Mouse (Mus musculus): ENCODE measurements around the gene Plscr3. TPM values are rescaled to one million over a fixed set of nuclear protein-coding genes. Genes with fewer than 3 reads are reported as not detected.

Plscr3 gene
- total RNA-seq, 2 experiments from 2014 or later, result 15.6 to 19.2 TPM

DNA sequence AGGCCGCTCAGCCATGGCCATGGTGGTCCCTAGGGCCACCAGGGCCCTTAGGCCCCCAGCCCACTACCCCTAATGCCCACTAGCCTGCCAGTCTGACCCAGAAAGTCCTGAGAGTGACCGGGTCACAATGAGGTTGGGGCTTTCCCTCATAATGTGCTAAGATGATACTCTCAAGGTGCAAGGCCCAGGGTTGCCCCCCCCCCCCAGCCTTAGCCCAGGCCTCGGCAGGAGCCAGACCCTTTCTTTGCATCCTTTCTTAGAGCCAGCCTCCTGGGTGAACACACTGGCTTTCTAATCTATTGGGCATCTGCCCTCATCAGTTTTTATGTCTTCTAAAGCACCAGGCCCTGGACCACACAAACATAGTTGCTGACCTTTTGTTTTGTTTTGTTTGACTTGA, 24.1 kb upstream of the Plscr3 start, which contains the start of gene Spem1:
TSS of gene Spem1 (minus strand) at position 101 of the 400 bp plus-strand sequence.
- DNase-seq (ENCODE audit: low spot score in 2 of 2), result no peak
- intact Hi-C loops (cut with DNase I), result no loop called here

DNA sequence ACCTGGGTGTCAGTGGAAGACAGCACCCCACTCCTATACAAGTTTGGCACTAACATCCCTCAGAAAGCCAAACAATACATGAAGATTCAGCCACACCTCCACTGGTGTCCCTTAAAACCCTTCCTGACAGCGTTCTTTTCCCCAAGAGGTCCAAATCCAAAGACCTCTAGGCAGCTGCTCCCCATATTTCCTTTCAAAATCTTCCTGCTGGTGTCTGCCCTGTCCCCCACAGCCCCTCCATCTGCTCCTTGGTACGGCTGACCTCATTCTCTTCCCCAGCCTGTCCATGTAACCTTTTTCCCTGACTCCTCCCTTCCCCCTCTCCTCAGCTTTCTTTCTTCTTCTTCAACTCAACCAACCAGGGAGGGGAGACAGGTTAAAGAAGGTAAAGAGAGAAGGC, 22.7 kb upstream of the Plscr3 start:
- DNase-seq (ENCODE audit: low spot score in 2 of 2), result no peak
- intact Hi-C loops (cut with DNase I), result no loop called here

DNA sequence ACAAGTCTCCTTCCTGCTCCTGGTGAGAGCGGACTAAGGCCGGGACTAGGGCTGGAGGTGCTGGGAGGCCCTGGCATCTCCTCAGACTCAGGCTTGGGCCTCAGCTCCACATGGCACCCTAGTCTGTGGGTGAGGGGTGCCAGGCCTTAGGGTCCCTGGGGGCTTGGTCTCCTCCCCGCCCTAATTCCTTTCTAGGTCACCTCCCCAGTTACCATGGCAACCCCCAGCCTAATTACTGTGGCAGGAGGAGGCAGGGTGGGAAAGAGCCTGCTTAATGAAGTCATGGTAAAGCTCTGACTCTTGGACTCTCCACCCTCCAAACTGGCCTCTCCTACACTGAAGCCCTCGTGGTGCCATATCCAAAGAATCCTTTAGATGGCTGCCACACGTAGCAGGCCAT, 17.3 kb upstream of the Plscr3 start:
- intact Hi-C loops (cut with DNase I), result no loop called here

DNA sequence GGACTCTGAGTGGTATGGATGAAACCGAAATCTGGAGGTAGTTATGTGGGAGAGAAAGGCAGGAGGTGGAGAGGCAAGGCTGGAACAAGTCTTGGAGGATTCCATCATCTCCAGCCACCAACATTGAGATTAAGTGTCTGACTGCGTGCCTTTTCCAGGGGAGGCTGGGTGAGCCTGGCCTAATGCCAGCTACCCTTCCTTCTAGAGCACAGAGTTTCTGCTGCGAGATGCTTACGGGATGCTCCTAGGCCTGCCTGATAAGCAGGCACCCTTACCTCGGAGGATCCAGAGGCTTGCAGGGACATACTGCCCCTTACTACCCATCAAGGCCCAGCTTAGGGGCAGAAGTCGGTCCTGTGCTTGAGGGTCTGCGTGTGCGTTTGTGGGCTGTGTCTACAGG, 12.6 kb upstream of the Plscr3 start:
- no peak for DNase-seq (ENCODE audit: low spot score in 2 of 2)
- intact Hi-C loops (cut with DNase I), result loop anchor here (2.0 kb wide), 1 partner anchor 151 kb away; the partner anchor contains the start of gene Senp3

More for the DNA sequence above, 17.3 kb upstream of the Plscr3 start:
- DNase-seq (ENCODE audit: low spot score in 2 of 2), result no peak

DNA sequence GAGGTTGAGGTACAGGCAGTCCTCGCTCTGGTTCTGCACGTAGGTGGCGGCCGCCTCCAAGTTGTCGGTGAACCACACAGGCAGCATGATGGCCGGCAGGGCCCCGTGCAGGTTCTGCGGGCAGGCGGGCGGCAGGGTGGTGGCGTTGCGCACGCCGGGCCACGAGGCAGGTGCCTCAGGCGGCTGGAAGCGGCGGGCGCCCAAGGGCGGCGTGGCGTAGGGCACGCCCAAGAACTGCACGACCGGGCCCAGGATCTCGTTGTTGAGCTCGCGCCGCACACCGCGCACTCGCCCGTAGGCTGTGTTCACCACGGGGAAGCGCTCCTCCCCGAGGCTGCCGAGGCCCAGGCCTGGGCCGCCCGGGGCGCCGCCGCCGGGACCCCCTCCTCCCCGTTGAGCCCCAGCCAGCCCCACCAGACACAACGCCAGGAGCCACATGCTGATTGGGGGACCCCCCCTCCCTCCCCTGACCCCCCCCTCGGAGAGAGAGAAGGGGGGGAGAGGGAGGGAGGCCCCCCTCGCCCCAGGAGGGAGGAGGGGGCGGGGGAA, 12.1 kb upstream of the Plscr3 start:
- peak in 1 of 2 experiments; percentile 39 for DNase-seq (ENCODE audit: low spot score in 2 of 2)
- intact Hi-C loops (cut with DNase I), result no loop called here

DNA sequence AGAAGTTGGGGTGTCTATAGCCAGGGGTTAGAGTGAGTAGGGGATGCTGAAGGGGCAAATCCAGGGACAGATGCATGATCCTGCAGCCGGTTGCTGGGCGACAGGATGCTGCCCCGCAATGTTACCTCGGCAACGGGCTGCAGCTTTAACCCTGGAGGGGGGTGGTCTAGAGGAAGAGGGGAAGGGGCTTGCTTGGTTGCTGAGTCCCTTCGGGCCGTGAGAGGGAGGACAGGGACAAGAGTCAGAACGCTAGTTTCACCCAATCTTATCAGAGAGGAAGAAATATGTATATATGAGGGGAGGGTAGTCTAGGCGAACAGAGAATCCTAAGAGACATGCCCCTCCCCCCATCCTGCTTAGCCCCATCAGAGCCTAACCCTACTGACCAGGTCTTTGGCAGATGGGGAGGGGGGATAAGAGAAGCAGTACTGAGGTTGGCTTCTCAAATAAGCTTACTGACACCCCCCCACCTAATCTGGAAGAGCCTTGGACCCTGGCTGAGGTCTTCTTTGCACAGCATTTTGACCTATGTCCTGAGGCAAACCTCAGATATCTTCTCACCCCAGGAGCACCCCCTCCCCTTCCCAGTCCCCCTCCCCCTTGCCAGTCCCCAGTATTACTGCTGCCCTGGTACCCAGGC, 10.7 kb upstream of the Plscr3 start:
- intact Hi-C loops (cut with DNase I), result no loop called here
- DNase-seq (ENCODE audit: low spot score in 2 of 2), result no peak

DNA sequence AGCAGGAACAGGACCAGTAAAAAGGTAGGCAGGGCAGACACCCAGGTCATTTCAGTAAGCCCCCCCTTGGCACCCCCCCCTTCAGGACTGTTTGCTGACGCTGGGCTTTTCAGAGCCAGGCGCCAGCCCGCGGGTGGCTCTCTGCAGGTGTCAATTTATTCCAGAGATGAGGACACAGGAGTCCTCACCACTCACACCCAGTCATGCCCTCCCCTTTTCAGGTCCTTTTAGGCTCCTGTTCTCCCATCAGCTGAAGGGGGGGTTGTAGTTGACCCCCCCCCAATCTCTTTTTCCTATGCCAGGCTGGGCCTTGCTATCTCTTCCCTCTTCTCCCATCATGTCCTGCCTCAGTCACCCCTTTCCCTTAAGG, 10.2 kb upstream of the Plscr3 start:
- DNase-seq (ENCODE audit: low spot score in 2 of 2), result no peak
- intact Hi-C loops (cut with DNase I), result loop anchor here (2.0 kb wide), 3 partner anchors 33 to 77 kb away; partner anchors contain the start of gene Polr2a

DNA sequence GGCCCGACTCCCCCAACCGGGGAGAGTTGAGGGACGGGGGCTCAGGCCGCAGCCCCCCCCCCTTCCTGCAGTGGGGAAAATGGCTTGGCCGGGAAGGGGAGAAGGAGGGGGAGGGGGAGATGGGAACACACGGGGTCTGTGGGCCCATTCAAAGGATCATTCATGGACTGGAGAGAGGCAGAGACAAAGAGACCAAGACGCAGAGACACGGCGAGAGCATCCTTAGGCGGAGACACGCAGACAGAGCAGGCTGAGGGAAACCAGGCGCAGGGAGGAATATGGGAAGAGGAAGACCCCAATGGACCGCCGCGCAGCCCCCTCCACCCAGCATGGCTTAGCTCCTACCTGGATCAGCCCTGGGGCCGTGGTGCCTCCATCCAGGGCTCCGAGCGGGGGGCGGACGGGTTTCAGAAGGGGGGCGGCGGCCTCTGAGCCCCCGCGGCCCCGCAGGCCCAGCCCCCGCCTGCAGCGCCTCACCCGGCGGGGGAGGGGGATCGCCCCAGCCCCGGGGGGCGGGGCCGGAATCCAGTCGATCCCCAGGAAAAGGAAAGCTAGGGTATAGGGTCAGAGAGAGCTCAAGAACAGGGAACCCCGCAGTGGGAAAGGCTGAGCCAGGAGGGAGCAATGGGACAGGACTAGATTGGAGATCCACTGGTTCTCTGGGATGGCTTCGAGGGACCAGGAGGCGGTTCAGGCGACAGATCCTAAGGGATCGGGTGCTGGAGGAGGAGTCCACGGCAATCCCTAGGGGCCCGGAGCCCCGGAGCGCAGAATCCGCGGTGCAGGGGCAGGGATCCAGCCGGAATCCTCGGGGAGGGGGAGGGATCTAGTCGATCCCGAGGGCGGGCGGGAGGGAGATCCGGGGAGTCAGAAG, 9.2 kb upstream of the Plscr3 start:
- intact Hi-C loops (cut with DNase I), result loop anchor here (2.0 kb wide), 3 partner anchors 34 to 78 kb away; partner anchors contain the start of gene Polr2a

DNA sequence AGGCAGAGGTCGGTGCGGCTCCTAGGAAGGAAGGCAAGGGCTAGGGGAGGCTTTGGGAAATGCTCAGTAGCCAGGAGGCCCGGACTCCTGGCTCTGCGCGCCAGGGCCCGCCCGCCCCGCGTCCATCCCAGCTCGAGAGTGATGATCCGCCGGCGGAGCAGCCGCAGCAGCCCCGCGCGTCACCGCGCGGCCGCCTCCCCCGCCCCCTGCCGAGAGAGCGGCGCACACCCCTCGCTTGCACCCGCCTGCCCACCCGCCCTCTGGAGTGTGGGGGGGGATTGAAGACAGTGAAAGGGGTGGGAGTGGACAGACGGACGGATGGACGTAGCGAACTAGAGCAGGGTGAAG, 8.6 kb upstream of the Plscr3 start, which contains the start of gene Nlgn2:
TSS of gene Nlgn2 (minus strand) at position 181 of the 348 bp plus-strand sequence.
- DNase-seq (ENCODE audit: low spot score in 2 of 2), result no peak
- intact Hi-C loops (cut with DNase I), result loop anchor here (2.0 kb wide), 3 partner anchors 35 to 79 kb away; partner anchors contain the start of gene Polr2a

More for the DNA sequence above, 9.2 kb upstream of the Plscr3 start:
- peak; percentile 42 to 43 for DNase-seq (ENCODE audit: low spot score in 2 of 2)

DNA sequence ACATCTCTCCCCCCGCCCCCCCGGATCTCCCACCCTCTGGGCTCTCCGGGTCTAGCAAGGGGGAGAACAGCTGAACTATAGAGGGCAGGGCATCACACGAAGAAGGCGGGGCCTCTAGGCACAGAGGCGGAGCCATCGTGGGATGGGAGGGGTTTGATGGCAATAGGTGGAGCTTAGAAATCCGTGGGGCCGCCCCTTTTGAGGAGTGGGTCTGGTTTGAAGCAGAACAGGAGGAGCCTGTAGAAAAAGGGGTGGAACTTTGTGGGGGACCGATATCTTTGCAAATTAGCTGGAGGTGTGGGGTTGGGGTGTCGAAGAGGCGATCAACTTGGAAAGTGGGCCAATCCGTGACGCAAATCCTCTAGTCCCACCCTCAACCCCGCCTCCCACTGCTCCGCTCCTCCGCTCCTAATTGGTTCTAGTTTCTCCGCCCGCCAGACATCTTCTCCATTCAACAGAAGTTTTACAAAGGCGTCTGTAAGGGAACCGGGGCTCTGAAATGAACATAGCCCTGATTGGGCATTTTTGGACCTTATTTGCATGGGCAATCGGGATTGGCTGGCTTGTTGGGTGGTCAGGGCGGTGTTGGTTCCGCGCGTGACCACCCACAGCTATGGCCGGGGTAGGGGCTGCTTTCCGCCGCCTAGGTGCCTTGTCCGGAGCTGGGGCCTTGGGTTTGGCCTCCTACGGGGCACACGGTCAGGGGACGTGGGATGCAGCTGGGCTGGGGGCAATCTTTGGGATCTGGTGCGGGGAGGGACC, 8.0 kb upstream of the Plscr3 start, which contains the start of gene Tmem256:
TSS of gene Tmem256 (plus strand) at position 563 of the 762 bp plus-strand sequence.
- intact Hi-C loops (cut with DNase I), result loop anchor here (1.0 to 2.0 kb wide), 4 partner anchors 8 to 79 kb away; partner anchors contain the start of genes Plscr3 and Polr2a
- DNase-seq (ENCODE audit: low spot score in 2 of 2), result peak; percentile 96 to 99

DNA sequence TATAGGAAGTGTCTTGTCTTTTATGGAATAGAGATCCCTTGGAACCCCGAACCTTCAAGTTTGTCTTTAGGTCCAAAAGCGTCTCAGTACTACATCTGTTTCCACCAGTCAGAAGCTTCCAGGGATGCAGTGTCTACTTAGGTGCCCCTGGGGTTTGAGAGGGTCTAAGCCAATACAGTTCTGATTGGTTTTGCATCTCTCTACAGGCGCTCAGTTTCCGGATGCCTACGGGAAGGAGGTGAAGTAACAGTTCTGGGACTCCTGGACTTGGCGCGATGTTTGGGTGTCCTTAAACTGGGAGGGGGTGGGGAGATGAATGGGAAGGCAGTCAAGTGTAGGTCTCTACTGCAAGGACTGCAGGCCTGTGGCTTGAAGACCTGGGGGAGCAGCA, 7.5 kb upstream of the Plscr3 start:
- intact Hi-C loops (cut with DNase I), result loop anchor here (1.0 kb wide), 1 partner anchor 8 kb away; the partner anchor contains the start of gene Plscr3
- DNase-seq (ENCODE audit: low spot score in 2 of 2), result no peak

DNA sequence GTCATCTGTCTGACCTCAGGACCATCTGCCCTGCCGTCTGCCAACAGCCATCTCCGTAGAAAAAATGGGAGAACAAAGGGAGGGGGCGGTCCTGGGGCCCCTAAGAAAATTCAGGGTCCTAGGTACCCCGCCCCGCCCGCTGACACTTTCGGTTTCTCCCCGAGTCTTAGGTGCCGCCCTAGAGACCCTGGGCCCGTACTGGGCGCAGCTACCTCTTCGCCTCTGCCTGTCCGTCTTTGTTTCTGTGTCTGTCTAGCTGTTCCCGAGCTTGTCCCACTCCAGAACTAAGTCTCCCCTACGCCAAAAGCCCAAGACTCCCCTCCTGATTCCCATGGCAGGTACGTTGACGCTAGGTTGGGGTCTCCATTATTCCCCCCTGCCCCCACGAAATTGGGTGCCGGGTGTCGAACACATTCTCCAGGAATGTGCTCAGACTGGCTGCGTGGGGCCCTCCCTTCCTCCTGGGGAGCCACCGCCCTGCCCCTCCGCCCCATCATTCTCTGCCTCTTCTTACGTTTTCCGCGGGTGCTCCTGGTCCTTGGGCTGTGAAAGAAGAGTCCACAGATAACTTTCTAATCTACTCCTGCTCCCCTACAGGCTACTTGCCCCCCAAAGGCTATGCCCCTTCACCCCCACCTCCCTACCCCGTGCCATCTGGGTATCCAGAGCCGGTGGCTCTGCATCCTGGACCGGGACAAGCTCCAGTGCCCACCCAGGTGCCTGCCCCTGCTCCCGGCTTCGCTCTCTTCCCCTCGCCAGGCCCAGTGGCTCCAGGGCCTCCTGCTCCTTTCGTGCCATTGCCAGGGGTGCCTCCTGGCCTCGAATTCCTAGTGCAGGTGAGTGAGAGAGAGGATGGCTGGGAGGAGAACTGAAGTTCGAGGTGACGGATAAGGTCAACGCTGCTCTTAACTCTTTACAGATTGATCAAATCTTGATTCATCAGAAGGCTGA, 837 bp downstream of the Plscr3 start:
- no peak for DNase-seq (ENCODE audit: low spot score in 2 of 2)
- intact Hi-C loops (cut with DNase I), result loop anchor here (1.0 kb wide), 1 partner anchor 9 kb away; the partner anchor contains the start of gene Tmem256

DNA sequence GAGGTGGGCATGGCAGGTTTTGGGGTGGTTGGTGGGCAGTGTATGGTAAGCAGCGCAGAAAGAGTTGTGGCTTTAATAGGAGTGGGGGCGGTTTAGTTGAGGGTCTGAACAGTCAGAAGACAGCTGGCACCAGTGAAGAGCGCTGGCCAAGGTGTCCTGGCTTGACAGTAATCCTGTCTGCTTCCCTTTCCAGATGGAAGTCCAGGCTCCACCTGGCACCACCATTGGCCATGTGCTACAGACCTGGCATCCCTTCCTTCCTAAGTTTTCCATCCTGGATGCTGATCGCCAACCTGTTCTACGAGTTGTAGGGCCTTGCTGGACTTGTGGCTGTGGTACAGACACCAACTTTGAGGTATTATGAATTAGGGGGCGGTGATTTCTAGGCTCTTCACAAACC, 1.8 kb downstream of the Plscr3 start:
- intact Hi-C loops (cut with DNase I), result no loop called here
- DNase-seq (ENCODE audit: low spot score in 2 of 2), result no peak

DNA sequence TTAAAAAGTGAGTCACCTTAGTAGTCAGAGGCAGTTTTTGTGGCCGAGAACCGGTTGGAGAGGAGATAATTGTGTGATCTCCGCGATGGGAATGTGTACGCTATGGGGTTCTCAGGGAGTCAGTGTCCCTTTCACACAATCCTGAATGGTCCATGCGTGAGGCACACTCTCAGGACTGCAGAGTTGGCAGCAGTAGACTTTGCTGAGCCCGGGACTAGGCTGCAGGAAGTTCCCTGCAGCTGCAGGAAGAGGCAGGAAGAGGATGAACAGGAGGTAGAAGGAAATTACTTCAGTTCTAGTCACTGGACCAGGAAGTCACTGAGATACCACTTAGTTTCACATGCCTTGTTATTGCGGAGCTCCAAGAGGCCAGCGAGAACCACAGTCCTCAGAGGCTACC, 3.0 kb downstream of the Plscr3 start:
- intact Hi-C loops (cut with DNase I), result no loop called here
- no peak for DNase-seq (ENCODE audit: low spot score in 2 of 2)

DNA sequence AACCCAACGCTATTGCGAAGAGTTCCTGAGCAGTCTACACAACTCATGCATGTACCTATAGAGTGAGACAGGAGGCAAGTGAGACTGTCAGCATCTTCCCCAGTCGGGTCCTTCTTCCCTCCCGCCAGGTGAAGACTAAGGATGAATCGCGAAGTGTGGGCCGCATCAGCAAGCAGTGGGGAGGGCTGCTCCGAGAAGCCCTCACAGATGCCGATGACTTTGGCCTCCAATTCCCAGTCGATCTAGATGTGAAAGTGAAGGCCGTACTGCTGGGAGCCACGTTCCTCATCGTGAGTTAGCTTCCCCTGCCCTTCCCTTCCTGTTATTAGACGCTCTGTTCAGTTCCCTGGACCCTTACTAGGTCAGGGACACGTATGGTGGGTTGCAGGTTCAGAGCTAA, 3.7 kb downstream of the Plscr3 start:
- no peak for DNase-seq (ENCODE audit: low spot score in 2 of 2)
- intact Hi-C loops (cut with DNase I), result no loop called here

DNA sequence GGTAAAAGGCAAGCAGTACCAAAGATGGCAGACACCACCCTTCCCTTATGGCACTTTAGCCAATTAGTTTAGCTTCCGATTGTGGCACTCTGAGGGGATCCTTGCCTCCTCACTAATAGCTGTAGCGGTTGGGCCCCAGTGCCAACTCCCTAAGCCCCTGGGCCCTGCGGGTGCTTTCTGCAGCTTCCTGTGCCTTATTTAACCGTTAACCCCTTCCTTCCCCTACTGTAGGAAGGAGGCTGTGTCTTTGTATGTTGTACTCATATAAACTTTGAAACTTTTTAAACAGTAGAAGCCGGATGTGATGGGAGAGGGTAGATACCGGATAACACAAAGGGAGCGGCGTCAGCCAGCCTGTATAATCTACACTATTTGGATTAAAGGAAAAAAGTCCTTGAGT, 4.6 kb downstream of the Plscr3 start:
- intact Hi-C loops (cut with DNase I), result no loop called here
- DNase-seq (ENCODE audit: low spot score in 2 of 2), result no peak

DNA sequence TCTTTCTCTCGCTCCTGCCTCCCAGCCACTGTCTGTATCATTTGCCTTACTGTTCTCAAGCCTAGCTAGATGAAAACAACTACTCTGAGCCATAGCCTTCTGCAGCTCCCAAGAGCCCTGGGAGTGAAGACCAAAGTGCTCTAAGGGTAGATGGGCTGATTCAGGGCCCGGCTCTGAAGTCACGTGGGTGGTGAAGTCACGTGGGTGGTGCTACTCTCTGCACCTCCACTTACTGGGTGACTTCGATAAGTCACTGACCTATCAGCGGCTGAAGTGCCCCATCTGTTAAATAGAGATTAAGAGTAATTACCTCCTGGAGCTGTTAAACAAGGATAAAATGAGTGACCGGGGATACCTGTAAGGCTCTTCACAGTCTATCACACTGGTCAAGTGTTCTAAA, 7.8 kb downstream of the Plscr3 start:
- no peak for DNase-seq (ENCODE audit: low spot score in 2 of 2)
- intact Hi-C loops (cut with DNase I), result no loop called here

DNA sequence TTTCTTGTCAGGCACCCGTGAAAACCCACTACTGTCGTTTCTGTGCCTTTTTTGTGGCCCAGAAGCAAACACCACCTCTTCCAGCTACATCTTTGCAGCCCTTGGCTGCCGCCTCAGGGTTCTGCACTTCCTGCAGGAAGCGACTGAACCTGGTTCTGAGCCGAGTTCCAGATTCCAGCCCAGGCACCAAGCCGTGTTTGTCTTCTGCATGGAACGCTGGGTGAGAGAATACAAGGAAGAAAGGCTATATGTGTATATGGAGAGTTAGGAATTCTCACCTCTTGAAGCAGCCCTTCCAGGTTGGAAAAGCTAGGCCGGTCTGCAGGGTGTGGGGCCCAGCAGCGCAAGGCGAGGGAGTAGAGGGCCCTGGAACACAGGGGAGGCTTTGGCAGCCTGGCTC, 8.5 kb downstream of the Plscr3 start:
- no peak for DNase-seq (ENCODE audit: low spot score in 2 of 2)
- intact Hi-C loops (cut with DNase I), result no loop called here

All from left cerebral cortex, postnatal 25 days (tissue).